Mouse (Mus musculus) spleen, postnatal 4 days (tissue): ENCODE data around the gene Dab2ip.

Source experiments
- DNase-seq, 2 experiments: peaks; one replicate each; pipeline ENCODE4 v3.0.0; 2022; ENCODE audit warnings: low spot score in 2 of 2

Gene Dab2ip

GRCm38 (mm10) chr2:35652984-35653383 lies 94.9 kb downstream of the Dab2ip start:
- DNase-seq, result no peak

GRCm38 (mm10) chr2:35654795-35655194 lies 96.7 kb downstream of the Dab2ip start:
- DNase-seq, result no peak

- DNase-seq, result no peak
Observed at GRCm38 (mm10) chr2:35655996-35656395, 97.9 kb downstream of the Dab2ip start.

- DNase-seq, result no peak
Observed at GRCm38 (mm10) chr2:35658311-35658710, 100.2 kb downstream of the Dab2ip start.

- no peak for DNase-seq
Observed at GRCm38 (mm10) chr2:35659578-35660194, 101.6 kb downstream of the Dab2ip start.

- peak in 1 of 2 experiments; percentile 38 for DNase-seq
Observed at GRCm38 (mm10) chr2:35660953-35661374, 102.9 kb downstream of the Dab2ip start.

- peak; percentile 63 to 82 for DNase-seq
Observed at GRCm38 (mm10) chr2:35661454-35662000, 103.5 kb downstream of the Dab2ip start.

- DNase-seq, result peak in 1 of 2 experiments; percentile 24
Observed at GRCm38 (mm10) chr2:35662001-35662491, 104.0 kb downstream of the Dab2ip start.

- no peak for DNase-seq
Observed at GRCm38 (mm10) chr2:35662738-35663550, 104.9 kb downstream of the Dab2ip start.

- DNase-seq, result no peak
Observed at GRCm38 (mm10) chr2:35667746-35668145, 109.7 kb downstream of the Dab2ip start.

- DNase-seq, result no peak
Observed at GRCm38 (mm10) chr2:35669217-35669616, 111.2 kb downstream of the Dab2ip start.

GRCm38 (mm10) chr2:35669748-35670147 lies 111.7 kb downstream of the Dab2ip start:
- DNase-seq, result no peak

GRCm38 (mm10) chr2:35670300-35670699 lies 112.2 kb downstream of the Dab2ip start:
- DNase-seq, result no peak

- no peak for DNase-seq
Observed at GRCm38 (mm10) chr2:35671980-35672910, 114.2 kb downstream of the Dab2ip start.

GRCm38 (mm10) chr2:35673181-35673580 lies 115.1 kb downstream of the Dab2ip start:
- DNase-seq, result no peak

GRCm38 (mm10) chr2:35673986-35674385 lies 115.9 kb downstream of the Dab2ip start:
- DNase-seq, result no peak

- no peak for DNase-seq
Observed at GRCm38 (mm10) chr2:35674431-35674830, 116.4 kb downstream of the Dab2ip start.

GRCm38 (mm10) chr2:35676075-35676665 lies 118.1 kb downstream of the Dab2ip start:
- no peak for DNase-seq

- DNase-seq, result no peak
Observed at GRCm38 (mm10) chr2:35677855-35678254, 119.8 kb downstream of the Dab2ip start.

- DNase-seq, result no peak
Observed at GRCm38 (mm10) chr2:35678440-35678839, 120.4 kb downstream of the Dab2ip start.
